Mouse (Mus musculus) kidney, postnatal 14 days (tissue): ENCODE data around the gene Hoxa13.

Experiments
- DNase-seq: peaks from one replicate; pipeline ENCODE4 v3.0.0; 2022; ENCODE audit warnings: mixed read lengths

The Hoxa13 gene

DNA sequence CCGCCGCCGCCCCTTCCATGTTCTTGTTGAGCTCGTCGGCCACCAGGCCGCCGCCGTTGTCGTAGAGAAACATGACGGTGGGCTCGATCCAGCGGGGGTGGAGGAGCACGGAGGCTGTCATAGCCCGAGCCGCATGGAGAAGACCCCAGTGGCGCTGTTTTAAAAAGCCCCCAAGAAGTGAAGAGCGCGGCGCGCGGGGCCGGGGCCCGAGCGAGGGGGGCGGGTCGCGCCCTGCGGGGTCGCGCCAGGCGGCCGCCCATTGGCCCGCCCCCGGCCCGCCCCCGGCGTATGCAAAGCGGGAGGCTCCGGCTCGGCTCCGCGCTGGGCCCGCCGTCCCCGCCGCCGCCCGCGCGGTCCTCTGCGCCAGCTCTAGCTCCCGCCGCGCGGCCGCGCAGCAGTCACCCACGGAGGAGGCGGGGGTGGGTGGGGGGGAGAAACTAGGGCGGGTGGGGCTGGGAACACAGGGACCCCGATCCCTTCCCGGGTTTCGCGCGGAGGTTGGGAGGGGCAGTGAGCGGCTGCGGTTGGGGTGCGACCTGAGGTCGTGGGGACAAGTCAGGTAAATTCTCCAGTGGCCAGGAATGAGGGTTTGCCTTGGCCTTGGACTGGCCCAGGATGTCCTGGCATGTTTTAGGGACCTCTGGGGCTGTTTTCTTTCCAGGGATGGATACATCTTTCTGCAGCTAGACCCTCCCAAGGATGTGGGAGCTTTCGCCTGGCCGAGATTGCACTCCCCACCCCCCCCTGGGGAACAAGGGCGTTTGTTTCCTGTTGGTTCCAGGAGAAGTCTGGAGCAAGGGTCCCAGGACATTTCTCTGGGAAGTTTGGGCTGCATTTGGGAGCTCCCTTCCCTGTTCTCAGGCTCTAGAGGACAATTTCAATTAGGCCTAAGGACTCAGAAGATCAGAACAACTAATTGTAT is at the start of gene Hoxa13:
Gene Hoxa13 (minus strand): TSS at position 227 of the 922 bp plus-strand sequence.
- DNase-seq: peak; percentile 34

DNA sequence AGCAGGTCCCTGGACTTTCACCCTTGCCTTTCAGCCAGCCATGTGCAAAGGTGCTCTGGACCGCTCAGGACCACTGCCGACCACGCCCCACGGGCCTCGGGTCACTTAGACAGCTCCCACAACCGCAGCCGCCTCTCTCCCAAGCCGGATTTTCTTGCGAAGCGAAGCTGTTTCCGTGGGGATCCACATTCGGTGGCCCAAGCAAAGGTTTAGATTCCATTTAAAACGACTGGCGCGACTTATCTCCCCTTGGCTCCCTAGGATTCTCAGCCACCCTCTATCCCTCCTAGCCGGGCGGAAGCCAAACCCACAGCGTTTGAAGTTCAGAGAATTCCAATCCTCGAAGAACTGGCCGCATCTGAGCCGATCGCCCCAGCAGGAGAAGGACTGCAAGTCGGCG is 49.7 kb upstream of the Hoxa13 start:
- DNase-seq: peak; percentile 53

DNA sequence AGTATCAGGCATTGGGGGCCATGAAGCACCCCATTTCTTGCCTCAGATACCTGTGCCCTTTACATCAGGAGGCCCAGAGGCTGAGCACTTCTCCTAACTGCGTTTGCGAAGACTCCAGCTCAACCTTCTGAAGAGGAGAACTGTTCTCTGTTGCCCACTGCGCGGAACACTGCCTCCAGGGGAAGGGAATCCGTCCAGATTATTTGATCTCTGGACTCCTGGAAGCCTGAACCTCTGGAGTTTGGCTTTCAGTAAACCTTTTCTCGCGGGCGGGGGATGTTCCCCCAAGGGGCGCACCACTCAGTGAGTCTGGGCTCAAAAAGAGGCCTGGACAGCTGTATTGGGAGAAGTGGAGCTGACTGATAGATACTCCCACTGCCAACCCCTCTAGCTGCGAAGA is 49.1 kb upstream of the Hoxa13 start:
- no peak for DNase-seq

DNA sequence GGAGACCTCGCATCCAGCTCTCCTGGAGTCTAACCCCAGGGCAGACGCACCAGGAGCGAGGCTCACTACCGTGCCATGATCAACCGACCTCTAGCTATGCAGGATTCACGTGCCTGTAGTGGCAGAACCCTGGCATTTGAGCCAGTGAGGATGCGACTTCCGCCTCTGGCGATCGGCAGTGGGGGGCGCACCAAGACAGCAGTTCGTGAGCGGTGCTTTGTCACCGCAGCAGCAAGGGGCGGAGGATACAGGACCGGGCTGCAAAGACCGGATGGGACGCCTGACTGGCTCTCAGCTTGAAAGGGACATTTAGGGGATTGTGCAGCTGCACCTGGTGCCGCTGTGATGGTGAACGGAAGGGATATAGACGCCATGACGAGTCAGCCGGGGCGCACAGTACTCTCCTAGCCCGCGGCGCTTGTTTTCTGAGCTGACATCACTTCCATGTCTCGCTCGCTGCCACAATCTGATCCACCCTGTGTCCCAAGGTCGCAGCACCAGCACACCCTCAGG is 45.3 kb upstream of the Hoxa13 start:
- DNase-seq: peak; percentile 70

DNA sequence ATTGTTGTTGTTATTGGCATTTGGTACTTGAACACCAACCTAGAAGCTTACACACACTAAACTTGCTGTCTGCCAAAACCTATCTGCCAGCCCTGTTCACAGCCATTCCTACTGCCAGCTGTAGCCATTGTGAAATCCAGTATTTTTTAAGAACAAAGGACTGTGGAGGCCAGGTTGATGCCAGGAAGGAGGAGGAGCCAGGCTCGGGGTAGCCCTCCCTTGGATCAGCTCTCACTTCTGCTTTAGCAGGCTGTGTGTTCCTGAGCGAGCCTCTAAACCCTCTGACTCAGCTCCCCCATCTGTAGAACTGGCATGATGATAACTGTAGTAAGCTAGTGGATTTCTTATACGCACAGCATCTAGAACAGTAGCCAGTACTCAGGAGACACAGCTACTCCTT is 42.7 kb upstream of the Hoxa13 start:
- DNase-seq: no peak

DNA sequence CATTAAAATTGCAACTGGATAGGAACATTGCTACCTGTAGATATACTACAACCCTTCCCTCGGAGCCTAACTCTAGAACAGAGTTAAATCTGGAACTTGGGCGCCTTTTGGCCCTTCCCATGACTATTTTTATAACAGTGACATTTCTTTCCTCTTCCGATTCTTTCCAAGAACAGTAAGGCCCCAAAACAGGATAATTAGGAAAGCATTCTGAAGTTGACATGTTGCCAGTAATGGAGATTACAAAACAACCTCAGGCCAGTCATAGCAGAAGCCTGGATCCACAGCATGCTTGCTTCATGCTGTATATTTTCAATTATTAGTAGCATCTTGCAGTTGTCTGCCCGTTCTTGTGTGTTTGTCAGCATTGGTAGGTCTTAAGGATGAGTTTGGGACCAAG is 40.1 kb upstream of the Hoxa13 start:
- no peak for DNase-seq

DNA sequence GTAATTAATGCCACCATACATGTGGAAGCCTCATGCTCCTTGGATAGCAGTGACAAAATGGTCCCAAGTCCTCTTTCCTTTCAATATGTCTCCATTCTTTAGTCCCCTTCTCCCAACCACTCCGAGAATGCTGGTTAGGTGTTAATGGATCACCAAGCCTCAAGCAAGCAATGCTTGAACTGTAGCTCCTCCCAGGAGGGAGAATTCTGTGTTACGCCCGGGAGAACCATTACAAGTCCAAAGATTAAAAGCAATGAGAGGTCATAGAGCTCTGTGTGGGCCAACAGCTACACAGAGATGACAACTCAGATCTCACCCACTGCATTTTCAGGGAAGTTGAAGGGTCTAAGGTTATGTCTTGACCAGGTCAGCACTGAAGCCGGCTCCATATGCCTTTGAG is 37.8 kb upstream of the Hoxa13 start:
- DNase-seq: no peak

DNA sequence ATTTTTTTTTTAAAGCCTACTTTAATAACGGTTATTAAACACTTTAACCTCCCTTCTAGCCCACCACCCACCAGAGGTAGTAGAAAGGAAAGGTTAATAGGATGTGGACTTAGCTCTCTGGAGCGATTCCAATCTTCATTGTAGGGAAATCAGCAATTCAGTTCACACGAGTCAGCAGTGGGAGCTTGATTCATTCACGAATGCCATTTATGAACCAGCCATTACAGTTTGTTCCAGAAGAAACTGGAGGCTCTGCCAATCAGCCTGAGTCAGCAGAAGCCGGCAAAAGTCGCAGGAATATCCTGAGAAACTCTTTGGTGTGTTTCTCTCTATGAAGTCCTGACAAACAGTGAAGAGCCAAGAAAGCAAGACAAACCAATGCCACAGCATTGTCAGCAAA is 33.9 kb upstream of the Hoxa13 start:
- DNase-seq: no peak

DNA sequence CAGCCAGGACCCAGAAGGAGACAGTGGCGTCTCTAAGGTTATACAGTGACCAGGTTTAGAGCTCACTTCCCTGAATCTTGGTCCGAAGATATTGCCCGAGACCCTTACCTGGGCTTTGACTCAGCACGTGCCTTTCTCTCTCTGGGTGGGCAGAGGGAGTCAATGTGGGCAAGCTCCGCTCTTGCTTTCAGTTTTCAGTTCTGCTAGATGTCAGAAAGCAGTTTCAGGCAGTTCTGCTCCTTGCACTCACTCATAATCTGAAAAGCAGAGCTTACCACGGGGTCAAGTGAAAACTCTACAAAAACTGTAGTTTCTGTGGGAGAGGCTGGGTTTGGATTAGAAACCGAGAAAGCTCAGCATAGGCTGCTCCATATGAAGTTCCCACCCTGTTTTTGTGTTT is 31.6 kb upstream of the Hoxa13 start:
- DNase-seq: no peak

DNA sequence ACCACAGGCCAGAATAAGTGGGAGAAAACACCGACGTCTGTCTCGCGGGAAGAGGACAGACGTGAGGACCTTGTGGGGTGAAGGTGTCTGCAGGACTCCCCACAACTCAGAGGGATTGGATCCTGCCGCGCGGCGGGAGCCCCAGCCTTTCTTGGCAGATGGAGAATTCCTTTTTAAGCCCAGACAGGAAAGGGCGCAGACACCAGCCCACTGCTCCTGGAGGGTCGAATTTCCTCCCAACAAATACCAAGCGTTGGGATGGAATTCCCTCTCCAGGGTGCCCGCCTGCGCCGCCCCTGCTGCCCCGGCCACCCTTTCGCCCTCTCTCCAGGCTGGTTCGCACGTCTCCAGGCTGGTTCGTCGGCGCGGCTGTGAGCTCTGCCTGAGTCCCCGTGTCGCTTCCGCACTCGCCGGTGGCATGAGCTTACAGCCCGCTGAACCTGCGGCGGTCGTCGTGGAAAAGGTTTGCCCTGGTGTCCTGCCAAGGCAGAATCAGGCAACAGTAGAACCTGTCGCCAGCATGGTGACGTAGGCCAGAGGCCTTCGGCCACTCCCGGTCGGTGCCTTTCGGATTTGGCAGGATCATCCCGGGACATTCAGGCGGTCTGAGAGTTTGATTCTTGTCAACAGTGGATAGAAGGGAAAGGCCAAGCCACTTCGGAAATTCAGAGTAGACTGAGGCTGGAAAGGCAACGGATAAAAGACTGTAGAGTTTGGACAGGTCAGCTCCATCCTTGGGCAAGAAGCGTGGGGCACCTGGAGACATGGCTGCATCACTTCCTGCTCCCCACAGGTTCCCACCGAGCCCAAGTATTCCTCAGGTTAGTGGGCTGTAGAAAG is 30.6 kb upstream of the Hoxa13 start:
- DNase-seq: no peak

DNA sequence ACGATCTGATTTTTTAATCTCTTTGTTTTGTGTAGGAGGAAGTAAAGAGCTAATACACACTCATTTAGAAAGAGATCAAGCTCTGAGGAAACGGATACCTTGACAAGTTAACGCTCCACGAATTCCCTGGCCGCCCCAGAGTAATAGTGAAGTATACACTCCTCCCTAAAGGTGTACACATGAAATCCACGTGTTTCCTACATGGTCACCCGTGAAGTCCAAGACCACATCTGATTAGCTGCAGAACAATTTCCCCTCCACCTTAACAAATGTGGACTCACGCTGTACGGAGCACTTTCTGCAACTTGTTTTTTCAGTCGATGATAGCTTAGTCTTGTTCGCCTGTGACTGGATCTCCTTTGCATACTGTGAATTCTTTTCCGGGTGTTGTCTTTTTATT is 29.5 kb upstream of the Hoxa13 start:
- no peak for DNase-seq

DNA sequence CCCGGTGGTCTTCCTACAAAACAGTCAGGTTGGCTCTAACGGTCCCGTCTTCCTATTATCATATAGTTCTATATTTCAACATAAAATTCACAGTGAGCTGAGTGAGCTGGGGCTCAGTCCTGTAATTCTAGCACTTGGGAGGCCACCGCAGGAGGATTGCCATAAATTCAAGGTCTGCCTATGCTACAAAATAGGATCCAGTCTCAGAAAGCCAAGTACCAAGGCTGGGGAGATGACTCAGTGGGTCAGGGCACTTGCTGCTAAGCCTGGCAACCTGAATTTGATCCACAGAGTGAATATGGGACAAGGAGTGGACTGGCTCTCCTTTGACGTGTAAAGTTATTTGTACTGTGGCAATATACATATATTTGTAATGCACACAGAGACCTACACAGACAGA is 23.2 kb upstream of the Hoxa13 start:
- DNase-seq: no peak

DNA sequence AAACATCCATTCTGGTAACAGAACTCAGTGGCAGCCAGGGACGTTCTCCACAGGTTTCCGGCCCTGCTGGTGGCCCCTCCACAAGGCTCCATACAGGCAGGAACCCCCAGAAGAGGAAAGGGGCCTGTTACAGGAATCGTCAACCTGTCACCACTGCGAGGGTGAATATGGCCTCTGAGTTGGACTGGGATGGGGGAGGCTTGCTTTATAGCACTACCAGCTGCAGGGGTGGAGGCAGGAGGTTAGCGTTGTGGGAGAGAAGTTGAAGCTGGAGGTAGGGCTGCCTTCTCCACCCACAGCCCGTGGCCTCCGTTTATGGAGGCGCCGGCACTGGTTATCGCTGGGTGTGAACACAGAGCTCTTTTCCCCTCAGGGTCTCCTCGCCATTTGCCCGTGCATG is 20.4 kb upstream of the Hoxa13 start:
- no peak for DNase-seq

DNA sequence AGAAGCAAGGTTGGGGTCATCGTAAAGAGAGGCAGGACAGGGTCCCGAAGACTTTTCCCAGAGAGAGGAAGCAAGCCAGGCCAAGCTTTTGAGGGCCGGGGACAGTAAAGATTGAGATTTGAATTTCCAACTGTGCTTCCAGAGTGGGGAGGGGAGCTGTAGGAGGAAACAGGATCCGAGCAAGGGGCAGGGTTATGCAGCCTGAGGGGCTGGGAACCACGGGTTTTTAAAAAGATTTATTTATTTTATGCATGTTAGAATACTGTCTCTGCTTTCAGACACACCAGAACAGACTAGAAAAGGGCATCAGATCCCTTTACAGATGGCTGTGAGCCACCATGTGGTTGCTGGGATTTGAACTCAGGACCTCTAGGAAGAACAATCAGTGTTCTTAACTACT is 16.2 kb upstream of the Hoxa13 start:
- no peak for DNase-seq

DNA sequence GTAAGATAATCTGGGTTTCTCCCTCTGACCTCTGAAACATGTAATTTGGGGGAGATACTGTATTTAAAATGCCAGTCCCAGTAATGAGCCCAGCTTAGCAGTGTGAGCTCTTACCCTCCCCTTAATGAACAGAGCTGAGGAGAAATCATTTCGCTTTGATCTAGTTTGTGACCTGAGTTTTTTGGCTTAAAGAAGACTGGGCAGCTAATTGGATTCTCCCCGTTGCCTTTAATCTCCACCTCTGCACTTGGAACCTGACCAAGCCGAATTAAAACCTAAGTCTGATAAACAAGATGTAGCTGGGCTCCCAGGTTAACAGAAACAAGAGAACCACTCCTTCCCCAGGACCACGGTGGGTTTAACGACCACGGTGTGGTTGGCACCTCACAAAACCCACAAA is 15.7 kb upstream of the Hoxa13 start:
- DNase-seq: no peak

DNA sequence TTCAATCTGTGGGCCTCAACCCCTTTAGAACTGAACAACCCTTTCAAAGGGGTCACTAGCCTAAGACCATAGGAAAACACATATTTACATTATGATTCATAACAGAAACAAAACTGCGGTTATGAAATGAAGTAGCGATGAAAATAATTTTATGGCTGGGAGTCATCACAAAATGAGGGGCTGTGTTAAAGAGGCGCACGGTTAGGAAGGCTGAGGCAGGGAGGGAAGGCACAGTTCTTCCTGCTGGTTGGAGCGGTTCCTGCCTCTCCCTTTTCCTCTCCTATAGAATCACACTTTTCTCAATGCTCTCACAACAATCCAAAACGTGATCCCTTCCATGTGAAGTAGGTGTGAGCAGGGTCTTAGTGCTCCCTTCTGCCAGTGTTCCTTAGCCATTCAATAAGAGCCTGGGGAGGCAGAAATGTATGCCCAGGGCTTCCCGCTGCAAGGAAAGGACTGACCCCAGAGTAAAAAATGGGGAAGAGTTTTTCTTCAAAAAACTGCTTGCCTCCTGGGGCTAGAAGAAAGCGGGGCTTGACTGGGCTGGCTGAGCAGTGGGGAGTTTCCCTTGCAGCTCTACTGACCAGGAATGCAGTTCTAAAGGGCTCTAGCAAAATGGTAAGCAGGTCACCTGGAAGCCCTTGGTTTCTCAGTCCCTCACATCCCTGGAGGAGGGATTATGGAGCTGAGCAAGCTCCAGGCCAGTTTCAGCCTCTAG is 15.0 kb upstream of the Hoxa13 start:
- no peak for DNase-seq

DNA sequence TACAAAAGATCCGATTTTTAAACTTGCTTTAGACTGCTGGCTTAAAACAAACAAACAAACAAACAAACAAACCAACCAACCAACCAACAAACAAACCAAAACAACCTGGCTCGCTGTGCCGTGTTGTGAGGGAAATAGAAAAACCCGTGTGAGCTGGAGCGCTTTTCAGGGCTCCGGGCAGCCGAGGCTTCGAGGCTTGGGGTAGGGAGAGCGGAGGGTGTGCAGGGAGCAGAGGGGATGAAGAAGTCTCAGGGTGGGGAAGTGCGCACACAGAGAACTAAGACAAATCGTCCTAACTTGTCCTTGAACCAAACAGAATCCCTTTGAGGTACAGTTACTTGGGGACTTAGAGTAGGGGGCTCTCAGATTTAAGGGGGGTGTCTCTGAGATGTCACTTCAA is 13.9 kb upstream of the Hoxa13 start:
- no peak for DNase-seq

DNA sequence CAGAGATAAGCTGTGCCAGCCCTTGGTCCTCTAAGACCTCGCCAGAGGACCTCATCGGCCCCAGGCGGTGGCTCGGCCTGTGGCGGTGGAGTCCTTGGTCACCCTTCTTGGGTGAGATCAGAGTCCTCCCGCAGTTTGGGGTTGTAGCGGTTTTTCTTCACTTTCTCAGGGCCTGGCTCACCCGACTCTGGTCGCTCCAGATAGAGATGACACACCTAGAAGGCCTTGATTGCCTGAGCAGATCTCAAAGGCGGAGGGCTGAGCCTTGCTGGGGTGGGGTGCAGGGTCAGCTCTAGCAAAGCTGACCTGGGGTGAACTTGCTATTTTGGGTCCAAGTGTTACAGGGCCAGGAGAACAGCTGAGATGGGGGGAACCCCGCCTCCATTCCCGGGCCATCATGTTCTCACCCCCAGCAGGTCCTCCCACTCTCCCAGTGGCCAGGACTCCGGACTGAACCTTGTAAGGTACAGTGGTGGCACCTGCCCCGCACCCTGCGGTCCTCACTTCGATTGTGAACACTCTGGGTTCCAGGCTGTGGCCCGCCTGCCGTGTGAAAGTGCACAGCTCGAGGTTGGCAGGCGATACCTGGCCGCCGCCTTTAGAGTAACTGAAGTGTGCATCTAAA is 13.1 kb upstream of the Hoxa13 start:
- no peak for DNase-seq

DNA sequence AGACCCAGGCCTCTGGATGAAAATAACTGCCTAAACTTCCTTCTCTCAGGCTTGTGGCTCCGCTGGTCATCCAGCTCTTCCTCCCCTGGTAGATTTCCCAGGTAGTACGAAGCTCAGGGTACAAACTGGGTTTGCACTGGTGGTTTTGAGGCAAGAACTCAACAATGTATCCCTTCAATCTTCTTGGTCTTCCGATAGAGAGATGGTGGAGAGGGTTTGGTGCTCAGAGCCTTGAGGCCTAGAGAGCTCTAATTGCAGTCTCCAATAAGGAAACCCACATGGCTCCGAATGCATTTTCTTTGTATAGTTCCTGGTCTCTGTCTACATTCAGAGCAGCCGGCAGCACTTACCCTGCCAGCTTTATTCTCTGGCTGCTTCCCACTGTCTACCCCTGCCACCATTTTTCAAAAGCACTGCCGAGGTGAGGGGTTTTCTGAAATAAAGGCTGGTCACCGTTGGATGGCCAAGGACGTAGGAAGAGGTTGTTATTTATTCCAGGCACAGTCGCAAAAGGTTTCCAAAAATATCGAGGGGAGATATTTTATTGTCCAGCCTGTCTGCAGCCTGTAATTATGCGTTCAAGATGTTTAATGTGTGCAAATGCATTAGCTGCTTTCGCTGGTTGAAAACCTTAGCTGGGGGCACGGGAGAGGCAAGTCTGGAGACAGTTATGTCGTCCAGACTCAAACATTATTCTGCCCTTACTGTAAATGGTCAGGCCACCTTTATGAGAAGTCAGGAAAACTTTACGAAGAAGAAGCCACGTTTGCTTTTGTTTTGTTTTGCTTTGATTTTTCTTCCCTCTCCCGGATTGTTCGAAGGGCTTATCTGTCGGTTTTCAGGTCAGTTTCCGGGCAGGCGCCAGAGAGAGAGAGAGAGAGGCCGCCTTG is 12.3 kb upstream of the Hoxa13 start:
- DNase-seq: no peak

DNA sequence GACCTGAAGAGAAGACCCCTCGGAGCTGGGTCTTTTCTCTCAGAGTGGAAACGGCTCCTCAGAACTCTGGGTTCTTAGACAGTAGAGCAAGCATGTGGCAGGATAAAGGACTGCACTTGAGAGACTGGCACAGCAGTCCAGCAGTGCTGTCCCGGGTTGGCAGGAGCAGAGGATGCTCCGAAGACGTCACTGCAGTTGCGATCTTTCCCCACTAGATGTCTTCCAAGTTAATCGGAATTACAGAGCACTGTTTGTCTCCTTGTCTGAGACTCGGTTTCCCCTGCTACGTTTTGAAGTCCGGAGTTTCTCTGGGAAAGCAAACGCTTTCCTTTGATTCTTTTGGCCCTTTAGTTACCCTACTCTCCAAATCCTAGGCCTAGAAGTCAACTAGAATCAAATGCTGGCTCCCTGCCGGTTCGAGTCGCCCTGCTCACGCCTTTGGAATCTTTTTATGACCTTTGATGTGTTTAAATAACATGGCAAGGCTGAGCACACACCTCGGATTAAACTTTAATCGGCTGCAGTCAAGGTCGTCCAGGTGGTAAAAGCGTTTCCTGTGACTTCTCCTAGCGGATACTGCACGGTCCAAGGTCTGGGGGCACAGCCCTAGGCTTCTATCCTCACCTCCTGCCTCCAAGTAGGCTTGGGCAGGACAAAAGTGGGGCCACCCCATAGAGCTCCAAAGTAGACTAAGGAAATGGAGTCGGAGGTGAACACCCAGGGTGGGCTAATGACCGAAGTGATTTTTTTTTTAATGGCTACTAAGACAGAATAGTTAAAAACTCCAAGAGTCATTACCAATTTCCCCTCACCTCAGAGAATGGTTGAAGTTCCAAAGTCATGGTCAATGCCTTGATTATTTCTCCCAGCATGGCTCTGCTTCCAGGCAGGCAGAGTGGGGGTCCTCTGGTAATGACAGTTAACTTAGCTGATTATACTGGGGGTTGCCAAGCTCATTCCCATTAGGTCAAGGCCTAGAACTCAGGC is 10.1 kb upstream of the Hoxa13 start:
- DNase-seq: peak; percentile 69
